Mouse (Mus musculus) hindbrain, embryonic 15.5 days (tissue): Measurements from ENCODE around the gene Prkcg. TPM values are rescaled to one million over a fixed set of nuclear protein-coding genes. Genes with fewer than 3 reads are reported as not detected.
A peak's percentile ranks its signal among the peaks of the same experiment; 100 is the strongest.

Source experiments
- ATAC-seq: fragments of 200-750 bp; cut with Nextera tagmentation; 2 replicates; pipeline ENCODE4 v1.8.0; 2017; ENCODE audit warnings: low read depth, moderate number of reproducible peaks, moderate TSS enrichment; ENCODE audit not compliant: low FRiP score
- H3K27ac ChIP-seq: fragments of 300-500 bp; sonication (generic); replicated peaks from 2 replicates; pipeline ENCODE4 v1.5.1; 2015; ENCODE audit warnings: mild to moderate bottlenecking, inconsistent platforms
- H3K27me3 ChIP-seq: fragments of 300-500 bp; sonication (generic); 2 replicates; pipeline ENCODE4 v1.6.1; 2015; ENCODE audit warnings: control low read depth, inconsistent platforms
- H3K36me3 ChIP-seq: fragments of 300-500 bp; sonication (generic); 2 replicates; pipeline ENCODE4 v1.6.1; 2015; ENCODE audit warnings: control low read depth, inconsistent platforms
- H3K4me1 ChIP-seq: fragments of 300-500 bp; sonication (generic); replicated peaks from 2 replicates; pipeline ENCODE4 v1.6.1; 2015; ENCODE audit warnings: control low read depth, inconsistent platforms
- H3K4me2 ChIP-seq: fragments of 300-500 bp; sonication (generic); 2 replicates; pipeline ENCODE4 v1.6.1; 2015; ENCODE audit warnings: moderate library complexity, mild to moderate bottlenecking, inconsistent platforms
- H3K4me3 ChIP-seq: fragments of 300-500 bp; sonication (generic); 2 replicates; pipeline ENCODE4 v1.5.1; 2015; ENCODE audit warnings: mild to moderate bottlenecking, inconsistent platforms
- H3K9ac ChIP-seq: fragments of 300-500 bp; sonication (generic); 2 replicates; pipeline ENCODE4 v1.6.1; 2015; ENCODE audit warnings: inconsistent platforms
- H3K9me3 ChIP-seq: fragments of 300-500 bp; sonication (generic); 2 replicates; pipeline ENCODE4 v1.6.1; 2016; ENCODE audit warnings: control low read depth, inconsistent platforms
- WGBS: fragments of 180-500 bp; shearing (Covaris S2); methylation state at CpG from one replicate; pipeline ENCODE4 v1.1.7; 2015; 5-methylcytosine and 5-hydroxymethylcytosine counted together
- polyA plus RNA-seq: library from polyadenylated mRNA; unstranded; fragments of >200 nt; fragmentation: Nextera tagmentation; extraction: Ambion mirVana; gene quantifications from 2 replicates; pipeline ENCODE4 v1.2.1, GENCODE M21; 2015

The Prkcg gene
- polyA plus RNA-seq, 1 experiment from 2014 or later = 2.1 TPM

DNA sequence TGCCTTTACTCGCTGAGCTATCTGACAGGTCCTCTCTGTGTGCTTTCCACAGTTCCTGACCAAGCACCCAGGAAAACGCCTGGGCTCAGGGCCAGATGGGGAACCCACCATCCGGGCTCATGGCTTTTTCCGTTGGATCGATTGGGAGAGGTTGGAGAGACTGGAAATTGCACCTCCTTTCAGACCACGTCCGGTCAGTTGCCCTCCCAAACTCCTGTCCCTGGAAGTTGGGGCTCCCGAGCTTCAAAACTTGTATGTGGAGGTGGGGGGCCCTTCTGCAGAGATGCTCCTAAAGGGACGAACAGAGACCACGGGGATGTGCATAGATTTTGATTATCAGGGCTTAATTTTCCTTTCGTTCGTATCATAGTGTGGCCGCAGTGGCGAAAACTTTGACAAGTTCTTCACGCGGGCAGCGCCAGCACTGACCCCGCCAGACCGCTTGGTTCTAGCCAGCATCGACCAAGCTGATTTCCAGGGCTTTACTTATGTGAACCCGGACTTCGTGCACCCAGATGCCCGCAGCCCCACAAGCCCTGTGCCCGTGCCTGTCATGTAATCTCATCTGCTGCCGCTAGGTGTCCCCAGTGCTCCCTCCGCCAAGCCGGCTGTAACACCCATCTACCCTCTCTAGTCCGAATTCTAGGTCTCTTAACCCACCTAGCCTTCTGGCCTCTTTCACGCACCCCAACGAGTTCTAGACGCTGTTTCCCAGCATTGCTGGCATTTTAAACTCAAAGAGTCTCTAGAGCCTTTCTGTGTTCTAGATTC lies 41.0 kb downstream of the Prkcg start:
- ATAC-seq = peak; percentile 21; the same call in 1 of the 2 replicates

DNA sequence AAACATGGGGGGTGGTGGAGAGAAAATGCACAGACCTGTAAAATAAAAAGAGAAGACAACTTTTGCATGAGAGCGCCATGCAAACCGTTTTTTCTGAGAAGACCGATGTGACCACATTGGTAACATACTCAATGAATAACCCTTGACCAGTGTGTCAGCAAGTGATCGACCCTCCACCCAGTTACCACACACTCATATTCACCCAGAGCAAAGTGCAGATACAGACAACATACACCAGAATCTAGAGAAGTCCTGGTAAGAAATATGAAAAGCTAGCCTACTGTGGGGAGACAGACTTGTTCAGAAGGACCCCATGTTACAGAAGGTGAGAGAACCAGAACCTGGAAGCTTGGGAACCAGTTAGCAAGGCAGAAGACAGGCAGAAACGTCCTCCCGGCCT lies 42.2 kb downstream of the Prkcg start:
- H3K27me3 ChIP-seq = peaks cover 13% of the 10 kb centered on the region
- peaks cover 28% of the 10 kb centered on the region for H3K4me1 ChIP-seq
- no peak overlapping the region for H3K9ac ChIP-seq
- WGBS = 54% methylated on average over 6 of the region's 6 CpGs
- H3K27ac ChIP-seq = no peak overlapping the region
- peak; percentile 25 for ATAC-seq
- no peaks in the 10 kb centered on the region for H3K9me3 ChIP-seq
- H3K4me3 ChIP-seq = peak overlapping the region; percentile 88
- peak overlapping the region; percentile 67 for H3K4me2 ChIP-seq
- 0 out of 2 replicates have a peak, but pooled peaks cover 6% of the 10 kb centered on the region for H3K36me3 ChIP-seq

More for the DNA sequence above, 41.0 kb downstream of the Prkcg start:
- Histone ChIP-seq H3K4me3 (0 out of 2 replicates have a peak overlapping the region, but pooled peaks have one; percentile 3), H3K4me1 (peaks cover 28% of the 10 kb centered on the region), H3K27me3 (peaks cover 13% of the 10 kb centered on the region), H3K9ac (no peak overlapping the region), H3K4me2 (peak overlapping the region; percentile 44), H3K9me3 (no peaks in the 10 kb centered on the region), H3K36me3 (0 out of 2 replicates have a peak, but pooled peaks cover 6% of the 10 kb centered on the region), H3K27ac (0 out of 2 replicates have a peak overlapping the region, but pooled peaks have one; percentile 30)
- WGBS = 21% methylated on average over 31 of the region's 31 CpGs

DNA sequence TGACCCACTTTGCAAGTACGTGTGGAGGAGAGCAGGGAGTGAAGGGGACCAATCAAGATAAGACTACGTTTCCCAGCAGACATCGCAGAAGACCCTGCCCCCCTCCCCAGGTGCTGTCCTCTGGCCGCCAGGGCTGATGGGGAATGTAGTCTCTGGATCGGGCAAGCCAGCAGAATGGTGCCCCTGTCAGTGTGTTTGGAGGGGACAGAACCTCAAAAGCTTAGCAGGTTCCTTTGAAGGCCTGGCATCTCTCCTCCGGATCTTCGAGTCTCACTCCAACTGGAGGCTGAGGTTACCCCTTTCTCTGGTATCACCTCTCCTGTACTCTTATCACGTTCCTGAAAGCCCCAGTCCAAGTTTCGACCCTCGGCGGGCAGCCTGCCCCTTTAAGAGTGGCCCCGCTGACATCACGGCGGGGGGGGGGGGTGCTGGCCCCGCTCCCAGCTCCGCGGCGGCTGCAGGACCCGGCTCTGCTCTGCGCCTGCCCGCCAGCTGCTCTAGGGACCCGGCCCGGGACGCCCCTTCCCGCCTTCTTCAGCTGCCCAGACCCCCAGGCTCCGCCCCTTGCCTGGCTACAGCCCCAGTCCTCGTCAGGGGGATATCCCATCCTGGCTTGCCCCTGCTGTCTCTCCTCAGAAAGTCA lies 42.7 kb downstream of the Prkcg start:
- peak overlapping the region; percentile 67 for H3K4me2 ChIP-seq
- peak; percentile 91 for ATAC-seq
- H3K9ac ChIP-seq = peak overlapping the region; percentile 88
- H3K4me3 ChIP-seq = peak overlapping the region; percentile 88
- H3K27me3 ChIP-seq = peaks cover 13% of the 10 kb centered on the region
- H3K36me3 ChIP-seq = 0 out of 2 replicates have a peak, but pooled peaks cover 6% of the 10 kb centered on the region
- WGBS = under 1% methylated on average over 24 of the region's 27 CpGs
- no peaks in the 10 kb centered on the region for H3K9me3 ChIP-seq
- peak overlapping the region; percentile 87 for H3K27ac ChIP-seq
- peaks cover 28% of the 10 kb centered on the region for H3K4me1 ChIP-seq

DNA sequence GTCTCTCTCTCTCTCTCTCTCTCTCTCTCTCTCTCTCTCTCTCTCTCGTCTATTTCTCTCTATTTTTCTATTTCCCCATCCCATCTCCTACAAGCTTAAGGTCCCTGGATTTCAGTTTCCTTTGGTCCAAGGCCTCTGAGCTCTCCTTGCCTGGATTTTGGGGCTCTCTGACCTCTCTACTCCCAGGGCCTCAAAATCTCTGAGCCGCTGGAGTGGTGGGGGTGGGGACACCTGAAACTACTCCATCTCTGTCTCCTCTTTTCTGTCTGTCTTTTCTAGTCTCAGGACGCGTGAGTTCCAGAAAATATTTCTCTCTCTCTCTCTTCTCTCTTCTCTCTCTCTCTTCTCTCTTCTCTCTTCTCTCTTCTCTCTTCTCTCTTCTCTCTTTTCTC lies 43.2 kb downstream of the Prkcg start:
- Histone ChIP-seq H3K9me3 (no peaks in the 10 kb centered on the region), H3K9ac (peak overlapping the region; percentile 88), H3K27me3 (peaks cover 13% of the 10 kb centered on the region), H3K36me3 (0 out of 2 replicates have a peak, but pooled peaks cover 6% of the 10 kb centered on the region), H3K4me1 (peaks cover 28% of the 10 kb centered on the region), H3K4me2 (peak overlapping the region; percentile 67), H3K27ac (peak overlapping the region; percentile 87), H3K4me3 (peak overlapping the region; percentile 88)
- peak; percentile 11; the same call in 1 of the 2 replicates for ATAC-seq
- WGBS = under 1% methylated on average over 4 of the region's 4 CpGs

DNA sequence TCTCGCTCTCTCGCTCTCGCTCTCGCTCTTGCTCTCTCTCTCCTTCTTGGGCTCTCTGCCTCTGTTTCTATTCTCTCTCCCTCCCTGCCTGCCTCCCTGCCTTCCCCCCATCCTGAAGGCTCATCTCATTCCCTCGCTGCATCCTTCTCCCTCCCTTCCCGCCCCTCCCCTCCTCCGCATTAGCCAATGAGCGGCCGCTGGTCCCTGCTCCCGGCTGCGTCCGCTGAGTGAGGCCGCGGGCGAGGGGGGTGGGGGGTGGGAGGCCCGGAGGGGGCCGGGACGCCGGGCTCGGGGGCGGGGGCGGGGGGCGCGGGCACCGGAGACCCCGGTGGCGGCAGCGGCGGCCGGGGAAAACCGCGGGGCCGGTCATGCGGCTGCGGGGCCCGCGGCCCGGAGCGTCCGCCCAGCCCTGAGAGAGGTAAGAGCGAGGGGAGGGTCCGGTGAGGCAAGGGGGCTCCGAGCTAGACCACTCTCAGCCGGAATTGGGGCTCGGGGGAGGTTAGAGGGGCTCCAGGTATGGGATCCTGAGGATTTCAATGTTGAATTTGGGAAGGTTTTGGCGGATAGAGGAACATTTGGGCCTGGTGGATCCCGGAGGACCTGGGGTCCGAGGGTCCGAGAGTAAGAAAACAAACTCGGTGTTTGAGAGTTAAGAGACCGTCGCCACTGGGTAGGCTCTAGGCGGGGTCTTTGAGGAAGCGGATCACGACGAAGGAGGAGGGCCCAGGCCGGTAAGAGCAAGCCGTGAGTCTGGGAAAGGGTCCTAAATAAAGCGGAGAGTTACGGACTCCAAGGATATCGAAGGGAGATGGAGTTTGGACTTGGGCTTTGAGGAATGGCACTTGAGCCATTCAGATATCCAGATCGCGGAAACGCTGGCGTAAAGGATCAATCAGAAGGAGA lies 43.9 kb downstream of the Prkcg start, which contains the start of gene Cacng7:
TSS of gene Cacng7 (plus strand) at position 337 of the 903 bp plus-strand sequence.
- Histone ChIP-seq H3K27me3 (peaks cover 13% of the 10 kb centered on the region), H3K36me3 (no peaks in the 10 kb centered on the region), H3K9me3 (no peaks in the 10 kb centered on the region), H3K9ac (peak within 1 kb of the TSS; percentile 88), H3K4me1 (peaks cover 28% of the 10 kb centered on the region), H3K27ac (peak within 1 kb of the TSS; percentile 87), H3K4me3 (peak within 1 kb of the TSS; percentile 88), H3K4me2 (peak within 1 kb of the TSS; percentile 67)
- WGBS = under 1% methylated on average over 65 of the region's 65 CpGs
- peak; percentile 75 for ATAC-seq

DNA sequence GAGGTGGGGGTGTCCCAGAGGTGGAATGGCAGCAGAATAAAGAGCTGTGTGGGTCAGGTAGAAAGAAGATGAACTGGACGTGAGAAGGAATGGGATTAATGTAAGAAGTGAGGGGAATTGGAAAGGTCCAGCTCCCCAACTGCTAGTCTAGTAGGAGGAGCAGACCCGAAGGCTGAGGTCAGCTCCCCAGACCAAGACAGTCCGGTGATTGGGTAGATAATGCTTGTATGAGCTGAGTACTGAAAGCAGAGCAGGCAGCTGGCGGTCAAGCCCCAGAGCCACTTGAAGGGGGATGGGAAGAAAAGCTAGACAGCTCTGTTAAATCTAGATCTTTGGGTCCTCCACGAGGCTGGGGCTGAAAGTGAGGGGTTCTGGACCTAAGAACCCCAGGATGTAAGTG lies 44.6 kb downstream of the Prkcg start:
- Histone ChIP-seq H3K9me3 (no peaks in the 10 kb centered on the region), H3K4me2 (peak overlapping the region; percentile 67), H3K27me3 (peaks cover 13% of the 10 kb centered on the region), H3K9ac (peak overlapping the region; percentile 88), H3K4me3 (peak overlapping the region; percentile 88), H3K36me3 (no peaks in the 10 kb centered on the region), H3K4me1 (peaks cover 28% of the 10 kb centered on the region), H3K27ac (peak overlapping the region; percentile 87)
- WGBS = 5% methylated on average over 5 of the region's 5 CpGs
- ATAC-seq = no peak

DNA sequence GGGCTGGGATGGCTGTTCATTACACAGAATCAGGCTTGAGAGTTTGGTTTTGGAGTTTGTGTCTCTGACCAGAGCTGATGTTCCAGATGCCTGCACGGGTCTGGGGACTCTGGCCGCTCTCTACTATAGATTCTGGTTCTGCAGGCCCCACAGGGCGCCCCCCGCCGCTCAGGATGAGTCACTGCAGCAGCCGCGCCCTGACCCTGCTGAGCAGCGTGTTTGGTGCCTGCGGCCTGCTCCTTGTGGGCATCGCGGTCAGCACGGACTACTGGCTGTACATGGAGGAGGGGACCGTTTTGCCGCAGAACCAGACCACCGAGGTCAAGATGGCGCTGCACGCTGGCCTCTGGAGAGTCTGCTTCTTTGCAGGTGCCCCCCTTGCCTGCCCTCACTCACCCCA lies 47.4 kb downstream of the Prkcg start:
- peaks cover 17% of the 10 kb centered on the region for H3K36me3 ChIP-seq
- no peak overlapping the region for H3K9ac ChIP-seq
- no peak overlapping the region for H3K4me3 ChIP-seq
- H3K4me2 ChIP-seq = no peak overlapping the region
- ATAC-seq = no peak
- 63% methylated on average over 17 of the region's 17 CpGs for WGBS
- H3K27me3 ChIP-seq = no peaks in the 10 kb centered on the region
- H3K27ac ChIP-seq = no peak overlapping the region
- no peaks in the 10 kb centered on the region for H3K9me3 ChIP-seq
- peaks cover 16% of the 10 kb centered on the region for H3K4me1 ChIP-seq

DNA sequence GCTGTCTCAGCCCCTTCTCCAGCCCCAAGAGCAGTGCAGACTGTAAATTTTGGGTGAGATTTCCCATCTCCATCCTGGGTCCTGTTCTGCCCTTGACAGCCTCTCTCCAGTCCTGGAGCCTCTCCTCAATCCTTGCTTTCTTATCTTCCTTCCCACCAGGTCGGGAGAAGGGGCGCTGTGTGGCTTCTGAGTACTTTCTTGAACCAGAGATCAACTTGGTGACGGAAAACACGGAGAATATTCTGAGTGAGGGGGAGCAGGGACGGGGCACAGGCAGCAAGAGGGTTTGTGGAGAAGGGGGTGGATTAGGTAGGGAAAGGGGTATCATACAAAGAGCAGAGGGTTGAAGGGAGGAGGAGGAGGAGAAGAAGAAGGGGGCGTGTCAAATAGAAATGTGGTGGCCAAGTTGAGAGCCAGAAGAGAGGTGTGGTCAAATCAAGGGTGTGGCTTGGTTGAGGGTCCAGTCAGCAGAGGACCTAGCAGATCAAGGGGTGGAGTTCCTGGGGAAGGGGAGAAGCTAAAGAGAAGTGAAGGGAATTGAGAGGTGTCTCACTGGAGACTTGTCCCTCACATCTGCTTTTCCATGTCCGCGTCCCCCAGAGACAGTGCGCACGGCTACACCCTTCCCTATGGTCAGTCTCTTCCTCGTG lies 49.4 kb downstream of the Prkcg start:
- H3K27ac ChIP-seq = no peak overlapping the region
- 90% methylated on average over 11 of the region's 11 CpGs for WGBS
- no peak for ATAC-seq
- peaks cover 32% of the 10 kb centered on the region for H3K36me3 ChIP-seq
- H3K4me3 ChIP-seq = no peak overlapping the region
- H3K4me2 ChIP-seq = no peak overlapping the region
- H3K27me3 ChIP-seq = no peaks in the 10 kb centered on the region
- no peak overlapping the region for H3K9ac ChIP-seq
- peaks cover 11% of the 10 kb centered on the region for H3K4me1 ChIP-seq
- H3K9me3 ChIP-seq = no peaks in the 10 kb centered on the region

DNA sequence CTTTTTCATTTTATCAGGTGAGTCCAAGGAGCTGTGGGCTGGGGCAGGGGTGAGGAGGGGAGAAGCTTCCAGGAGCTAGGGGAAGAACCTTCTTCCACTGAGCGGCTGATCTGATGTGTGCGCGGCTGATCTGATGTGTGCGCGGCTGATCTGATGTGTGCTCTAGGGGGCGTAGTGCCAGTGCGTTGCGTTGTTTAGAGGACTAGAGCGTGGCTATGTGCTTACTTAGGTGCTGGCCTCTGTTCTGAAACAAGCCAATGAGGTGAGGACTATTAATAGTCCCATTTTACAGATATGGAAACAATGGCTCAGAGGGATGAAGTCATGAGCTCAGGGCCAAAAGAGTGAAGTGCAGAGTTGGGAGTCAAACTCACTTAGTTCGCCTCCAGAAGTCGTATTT lies 50.0 kb downstream of the Prkcg start:
- Histone ChIP-seq H3K9me3 (no peaks in the 10 kb centered on the region), H3K27me3 (no peaks in the 10 kb centered on the region), H3K4me2 (no peak overlapping the region), H3K36me3 (peaks cover 32% of the 10 kb centered on the region), H3K27ac (no peak overlapping the region), H3K4me1 (peaks cover 5% of the 10 kb centered on the region), H3K4me3 (no peak overlapping the region), H3K9ac (no peak overlapping the region)
- 94% methylated on average over 11 of the region's 11 CpGs for WGBS
- ATAC-seq = 0 out of 2 replicates have a peak, but pooled peaks have one; percentile 31

DNA sequence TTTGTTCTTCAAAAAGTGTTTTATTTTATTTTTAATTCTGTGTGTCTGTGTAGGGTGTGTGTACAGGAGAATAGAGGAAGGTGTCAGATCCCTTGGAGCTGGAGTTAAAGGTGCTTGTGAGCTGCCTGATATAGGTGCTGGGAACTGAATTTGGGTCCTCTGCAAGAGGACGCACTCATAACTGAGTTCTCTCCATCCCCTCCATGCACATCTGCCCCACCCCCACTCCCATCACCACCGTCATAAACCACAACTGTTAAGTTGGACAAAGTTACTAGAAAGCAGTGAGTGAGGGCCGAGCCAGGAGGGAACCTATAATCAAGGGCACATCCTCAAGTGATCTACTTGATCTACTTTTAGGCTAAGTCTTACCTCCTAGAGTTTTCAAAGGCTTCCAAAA lies 54.9 kb downstream of the Prkcg start:
- Histone ChIP-seq H3K9me3 (no peaks in the 10 kb centered on the region), H3K36me3 (peaks cover 53% of the 10 kb centered on the region), H3K4me1 (no peaks in the 10 kb centered on the region), H3K4me2 (no peak overlapping the region), H3K4me3 (no peak overlapping the region), H3K27ac (no peak overlapping the region), H3K27me3 (no peaks in the 10 kb centered on the region), H3K9ac (no peak overlapping the region)
- no peak for ATAC-seq
- WGBS = 93% methylated on average over 3 of the region's 3 CpGs

DNA sequence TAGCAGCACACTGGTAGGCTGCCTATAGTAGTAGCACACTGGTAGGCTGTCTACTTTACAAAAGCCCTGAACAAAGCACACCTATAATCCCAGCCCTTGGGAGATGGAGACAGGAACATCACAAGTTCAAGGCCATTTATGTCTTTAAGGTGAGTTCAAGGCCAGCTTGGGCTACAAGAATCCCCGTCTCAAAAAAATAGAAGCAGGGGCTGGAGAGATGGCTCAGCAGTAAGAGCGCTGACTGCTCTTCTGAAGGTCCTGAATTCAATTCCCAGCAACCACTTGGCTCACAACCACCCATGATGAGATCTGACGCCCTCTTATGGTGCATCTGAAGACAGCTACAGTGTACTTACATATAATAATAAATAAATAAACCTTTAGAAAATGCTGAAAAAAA lies 56.3 kb downstream of the Prkcg start:
- WGBS = 96% methylated on average over 3 of the region's 3 CpGs
- no peak overlapping the region for H3K4me3 ChIP-seq
- H3K36me3 ChIP-seq = peaks cover 51% of the 10 kb centered on the region
- no peak for ATAC-seq
- H3K27ac ChIP-seq = no peak overlapping the region
- H3K4me2 ChIP-seq = no peak overlapping the region
- H3K9ac ChIP-seq = no peak overlapping the region
- H3K9me3 ChIP-seq = no peaks in the 10 kb centered on the region
- no peaks in the 10 kb centered on the region for H3K4me1 ChIP-seq
- H3K27me3 ChIP-seq = no peaks in the 10 kb centered on the region
